Mouse (Mus musculus) ES-E14 (cell line): ENCODE results near the gene Mrps16.

Experiments
- CHD2 ChIP-seq: IDR thresholded peaks from 2 replicates; pipeline ENCODE4 v1.6.1; 2014; ENCODE audit warnings: mild to moderate bottlenecking, low read depth, low read length, inconsistent platforms
- ZC3H11A ChIP-seq: IDR thresholded peaks from 2 replicates; pipeline ENCODE4 v1.6.1; 2012; ENCODE audit warnings: low read depth, mild to moderate bottlenecking, inconsistent platforms, low read length, borderline replicate concordance
- ZNF384 ChIP-seq: IDR thresholded peaks from 2 replicates; pipeline ENCODE4 v1.6.1; 2012; ENCODE audit warnings: low read depth, low read length, inconsistent platforms

DNA sequence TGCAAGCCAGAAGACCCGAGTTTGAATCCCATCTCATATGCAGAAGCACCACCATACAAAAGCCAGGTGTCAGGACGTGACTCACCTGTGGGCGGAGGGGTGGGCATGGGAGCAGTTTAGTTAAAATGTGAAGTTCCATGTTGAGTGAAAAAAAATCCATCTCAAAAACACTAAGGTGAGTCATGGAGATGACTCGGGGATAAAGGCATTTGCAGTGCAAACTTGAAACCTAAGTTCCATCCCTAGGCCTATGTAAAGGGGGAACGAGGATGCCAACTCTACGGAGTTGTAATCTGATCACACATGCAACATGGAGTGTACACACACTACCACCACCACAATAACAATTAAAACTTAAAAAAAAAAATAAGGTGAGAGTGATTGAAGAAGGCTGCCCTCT, 29.6 kb upstream of the Mrps16 start:
- TF ChIP-seq ZC3H11A (no peak), ZNF384 (no peak), CHD2 (no peak)
